Mouse (Mus musculus) urinary bladder, adult 2 months (tissue): ENCODE measurements around the gene Btbd35f4. TPM values are rescaled to one million over a fixed set of nuclear protein-coding genes. Genes with fewer than 3 reads are reported as not detected.
"Not testable (repeated sequence)": the region's sequence is repeated elsewhere in the genome, so short reads cannot be mapped to it uniquely, and the experiment has no call there.

ENCODE experiments used
- DNase-seq: peaks from one replicate; pipeline ENCODE4 v3.0.0; 2022; ENCODE audit warnings: low spot score
- polyA plus RNA-seq: library from polyadenylated mRNA; depleted of rRNA; stranded (reverse); fragments of >200 nt; gene quantifications from 2 replicates; pipeline ENCODE4 v1.2.3, GENCODE M21; 2012; rRNA removed

Gene Btbd35f4
- not detected in 2 replicates for polyA plus RNA-seq

GRCm38 (mm10) chrX:4800196-4800595, at the start of gene Btbd35f4:
Gene Btbd35f4 (plus strand): TSS chrX:4800496.
- not testable (repeated sequence) for DNase-seq

DNA sequence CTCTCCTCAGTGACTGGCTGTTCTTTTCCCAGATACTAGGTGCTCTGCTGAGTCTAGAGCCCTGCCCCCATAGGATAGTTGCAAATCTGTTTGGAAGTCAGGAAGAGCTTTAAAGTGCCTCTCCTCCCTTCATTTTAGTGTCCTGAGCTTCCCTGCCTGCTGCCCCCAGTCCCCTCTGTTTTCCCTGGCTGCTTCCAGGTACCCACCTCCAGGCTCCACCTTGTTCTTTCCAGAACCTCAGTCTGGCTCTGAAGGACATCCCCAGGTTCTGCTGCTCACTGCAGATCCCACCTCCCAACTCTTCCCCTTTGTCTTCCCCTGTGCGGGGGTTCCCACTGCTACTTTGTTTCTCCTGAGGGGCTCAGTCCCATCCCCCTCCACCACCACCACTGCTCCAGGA, 39.7 kb downstream of the Btbd35f4 start:
- not testable (repeated sequence) for DNase-seq

Other genes starting within 250 kb of the Btbd35f4 start
- not detected in 2 replicates for gene Btbd35f27, start 151.6 kb downstream of the Btbd35f4 start, polyA plus RNA-seq